Mouse (Mus musculus): ENCODE results near the gene Spty2d1. TPM values are rescaled to one million over a fixed set of nuclear protein-coding genes. Genes with fewer than 3 reads are reported as not detected.
"Not testable (repeated sequence)": the region's sequence is repeated elsewhere in the genome, so short reads cannot be mapped to it uniquely, and the experiment has no call there.

Spty2d1 gene
- polyA plus RNA-seq, 1 experiment from 2014 or later: 12.3 TPM

DNA sequence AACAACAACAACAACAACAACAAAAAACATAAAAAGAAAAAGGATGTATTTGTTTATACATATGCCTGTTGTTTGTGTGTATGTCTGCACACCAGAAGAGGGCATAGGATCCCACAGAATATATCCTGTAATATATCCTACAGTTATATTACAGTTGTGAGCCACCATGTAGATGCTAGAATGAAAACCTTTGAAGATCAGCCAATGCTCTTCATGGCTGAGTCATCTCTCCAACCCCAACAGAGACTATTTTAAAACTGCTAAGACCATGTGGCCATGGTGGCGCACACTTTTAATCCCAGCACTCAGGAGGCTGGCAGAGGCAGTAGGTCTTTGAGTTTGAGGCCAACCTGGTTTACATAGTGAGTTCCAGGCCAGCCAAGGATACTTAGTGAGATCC lies 19.3 kb upstream of the Spty2d1 start:
- Histone ChIP-seq H3K36me3 (ENCODE audit: control insufficient read depth, insufficient read depth, low read length) (no peaks in the 10 kb centered on the region), H3K27me3 (ENCODE audit: control insufficient read depth, insufficient read depth, low read length) (no peaks in the 10 kb centered on the region), H3K4me3 (ENCODE audit: low read depth, low read length) (no peak overlapping the region), H3K4me1 (replicated peaks; ENCODE audit: control insufficient read depth, insufficient read depth, low read length) (no peaks in the 10 kb centered on the region), H3K9me3 (ENCODE audit: control insufficient read depth, low read length) (no peaks in the 10 kb centered on the region), H3K4me2 (replicated peaks; ENCODE audit: low read depth, low read length) (no peak overlapping the region), H3K9ac (ENCODE audit: low read depth, low read length) (no peak overlapping the region), H3K27ac (ENCODE audit: low read depth, low read length) (no peak overlapping the region)
- ATAC-seq (ENCODE audit: low FRiP score): no peak
- no peak for DNase-seq (ENCODE audit: low spot score)
- WGBS: 89% methylated on average over 1 of the region's 1 CpGs

DNA sequence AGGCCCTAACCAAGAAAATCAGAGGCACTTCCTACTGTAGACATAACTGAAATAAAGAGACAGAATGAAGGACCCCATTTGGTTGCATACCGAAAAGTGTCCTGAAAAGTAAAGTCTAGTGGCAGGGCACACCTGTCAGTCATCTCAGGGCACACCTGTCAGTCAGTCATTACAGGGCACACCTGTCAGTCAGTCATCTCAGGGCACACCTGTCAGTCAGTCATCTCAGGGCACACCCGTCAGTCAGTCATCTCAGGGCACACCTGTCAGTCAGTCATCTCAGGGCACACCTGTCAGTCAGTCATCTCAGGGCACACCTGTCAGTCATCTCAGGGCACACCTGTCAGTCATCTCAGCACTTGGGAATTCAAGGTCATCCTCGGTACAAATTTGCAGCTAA lies 18.7 kb upstream of the Spty2d1 start:
- H3K9me3 ChIP-seq (ENCODE audit: control insufficient read depth, low read length); DNase-seq (ENCODE audit: low spot score); H3K36me3 ChIP-seq (ENCODE audit: control insufficient read depth, insufficient read depth, low read length); H3K27me3 ChIP-seq (ENCODE audit: control insufficient read depth, insufficient read depth, low read length); ATAC-seq (ENCODE audit: low FRiP score); H3K27ac ChIP-seq (ENCODE audit: low read depth, low read length); H3K4me2 ChIP-seq (replicated peaks; ENCODE audit: low read depth, low read length); H3K4me1 ChIP-seq (replicated peaks; ENCODE audit: control insufficient read depth, insufficient read depth, low read length); H3K9ac ChIP-seq (ENCODE audit: low read depth, low read length); H3K4me3 ChIP-seq (ENCODE audit: low read depth, low read length): not testable (repeated sequence)
- WGBS: 96% methylated on average over 3 of the region's 3 CpGs

DNA sequence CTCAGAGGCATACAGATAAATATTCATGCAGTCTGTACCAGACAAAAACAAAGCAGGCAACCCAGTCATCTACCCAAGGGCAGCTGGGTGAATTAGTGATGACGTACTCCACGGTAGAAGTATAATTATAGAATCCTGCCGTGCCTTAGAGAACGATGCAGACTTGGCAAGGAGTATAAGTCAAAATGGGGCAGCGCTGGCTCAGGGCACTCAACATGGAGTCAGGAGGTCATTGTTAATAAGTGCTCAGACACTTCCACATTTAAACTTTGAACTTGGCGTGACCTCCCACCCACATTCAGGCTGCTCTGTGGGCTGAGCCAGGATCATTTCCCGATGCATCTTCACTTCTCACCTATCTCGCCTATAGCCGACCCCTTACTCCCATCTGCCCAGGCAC lies 17.2 kb upstream of the Spty2d1 start:
- WGBS: 76% methylated on average over 9 of the region's 9 CpGs
- H3K27ac ChIP-seq (ENCODE audit: low read depth, low read length): no peak overlapping the region
- no peaks in the 10 kb centered on the region for H3K9me3 ChIP-seq (ENCODE audit: control insufficient read depth, low read length)
- no peak for DNase-seq (ENCODE audit: low spot score)
- no peak overlapping the region for H3K4me3 ChIP-seq (ENCODE audit: low read depth, low read length)
- no peaks in the 10 kb centered on the region for H3K36me3 ChIP-seq (ENCODE audit: control insufficient read depth, insufficient read depth, low read length)
- H3K27me3 ChIP-seq (ENCODE audit: control insufficient read depth, insufficient read depth, low read length): no peaks in the 10 kb centered on the region
- H3K4me1 ChIP-seq (replicated peaks; ENCODE audit: control insufficient read depth, insufficient read depth, low read length): no peaks in the 10 kb centered on the region
- H3K4me2 ChIP-seq (replicated peaks; ENCODE audit: low read depth, low read length): no peak overlapping the region
- H3K9ac ChIP-seq (ENCODE audit: low read depth, low read length): no peak overlapping the region
- no peak for ATAC-seq (ENCODE audit: low FRiP score)

DNA sequence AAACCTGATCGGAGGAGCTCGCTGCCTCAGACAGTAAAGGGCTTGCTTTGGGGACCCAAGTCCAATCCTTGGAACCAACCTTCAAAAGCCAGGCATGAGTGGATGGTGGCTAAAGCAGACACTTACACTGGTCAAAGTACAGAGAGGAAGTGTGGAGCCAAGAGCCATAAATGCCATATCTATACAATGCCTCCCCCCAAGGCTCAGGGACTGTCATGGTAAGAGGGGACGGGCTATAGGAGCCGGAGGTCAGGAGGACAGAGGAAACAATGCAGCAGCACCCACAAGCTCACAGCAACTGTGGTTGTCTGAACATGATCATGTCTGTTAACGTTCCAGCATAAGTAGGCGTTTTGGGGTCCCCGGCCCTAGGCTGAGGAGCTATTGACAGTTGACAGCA lies 16.2 kb upstream of the Spty2d1 start:
- Histone ChIP-seq H3K4me2 (replicated peaks; ENCODE audit: low read depth, low read length) (no peak overlapping the region), H3K4me3 (ENCODE audit: low read depth, low read length) (no peak overlapping the region), H3K27me3 (ENCODE audit: control insufficient read depth, insufficient read depth, low read length) (no peaks in the 10 kb centered on the region), H3K27ac (ENCODE audit: low read depth, low read length) (no peak overlapping the region), H3K9ac (ENCODE audit: low read depth, low read length) (no peak overlapping the region), H3K9me3 (ENCODE audit: control insufficient read depth, low read length) (no peaks in the 10 kb centered on the region), H3K36me3 (ENCODE audit: control insufficient read depth, insufficient read depth, low read length) (no peaks in the 10 kb centered on the region), H3K4me1 (replicated peaks; ENCODE audit: control insufficient read depth, insufficient read depth, low read length) (no peaks in the 10 kb centered on the region)
- no peak for ATAC-seq (ENCODE audit: low FRiP score)
- no peak for DNase-seq (ENCODE audit: low spot score)
- WGBS: 87% methylated on average over 7 of the region's 7 CpGs

DNA sequence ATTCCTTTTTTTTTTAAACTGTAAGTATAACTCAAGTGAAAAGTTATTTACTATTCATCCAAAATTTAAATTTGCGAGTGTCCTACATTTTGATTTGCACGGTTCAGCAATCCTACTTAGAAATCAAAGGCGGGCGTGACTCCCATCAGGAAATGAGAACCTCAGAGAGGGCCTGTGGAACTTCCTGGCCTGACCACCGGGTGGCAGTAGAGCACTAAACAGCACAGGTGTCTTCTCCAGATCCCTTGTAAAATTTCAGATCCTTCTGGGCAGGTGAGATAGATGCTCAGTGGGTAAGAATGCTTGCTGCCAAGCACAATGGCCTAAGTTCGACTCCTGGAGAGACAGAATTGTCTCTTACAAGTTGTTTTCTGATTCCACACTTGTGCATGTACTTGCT lies 15.3 kb upstream of the Spty2d1 start:
- Histone ChIP-seq H3K4me2 (replicated peaks; ENCODE audit: low read depth, low read length) (no peak overlapping the region), H3K4me1 (replicated peaks; ENCODE audit: control insufficient read depth, insufficient read depth, low read length) (no peaks in the 10 kb centered on the region), H3K4me3 (ENCODE audit: low read depth, low read length) (no peak overlapping the region), H3K9me3 (ENCODE audit: control insufficient read depth, low read length) (no peaks in the 10 kb centered on the region), H3K9ac (ENCODE audit: low read depth, low read length) (no peak overlapping the region), H3K27ac (ENCODE audit: low read depth, low read length) (no peak overlapping the region), H3K27me3 (ENCODE audit: control insufficient read depth, insufficient read depth, low read length) (no peaks in the 10 kb centered on the region), H3K36me3 (ENCODE audit: control insufficient read depth, insufficient read depth, low read length) (no peaks in the 10 kb centered on the region)
- ATAC-seq (ENCODE audit: low FRiP score) (0 out of 2 replicates have a peak, but pooled peaks have one; percentile 19), DNase-seq (ENCODE audit: low spot score) (peak; percentile 88)
- WGBS: 26% methylated on average over 6 of the region's 6 CpGs

DNA sequence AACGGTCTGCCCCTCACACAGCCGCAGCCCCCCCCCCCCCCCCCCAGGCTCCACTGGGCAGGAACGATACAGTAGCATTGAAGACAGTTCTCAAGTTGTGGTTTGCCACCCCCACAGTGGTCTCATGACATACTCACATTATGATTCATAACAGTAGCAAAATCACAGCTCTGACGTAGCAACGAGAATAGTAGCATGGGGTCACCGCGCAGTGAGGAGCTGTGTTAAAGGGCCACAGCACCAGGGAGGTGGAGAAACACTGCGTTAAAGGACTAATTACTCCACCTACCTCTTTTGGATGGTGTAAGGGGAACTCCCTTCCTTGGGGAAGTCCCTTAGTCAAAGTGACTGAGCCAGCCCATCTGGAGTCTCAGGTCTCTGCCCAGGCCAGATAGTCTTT lies 14.3 kb upstream of the Spty2d1 start:
- no peaks in the 10 kb centered on the region for H3K4me1 ChIP-seq (replicated peaks; ENCODE audit: control insufficient read depth, insufficient read depth, low read length)
- no peaks in the 10 kb centered on the region for H3K9me3 ChIP-seq (ENCODE audit: control insufficient read depth, low read length)
- no peak overlapping the region for H3K4me3 ChIP-seq (ENCODE audit: low read depth, low read length)
- H3K9ac ChIP-seq (ENCODE audit: low read depth, low read length): no peak overlapping the region
- H3K4me2 ChIP-seq (replicated peaks; ENCODE audit: low read depth, low read length): no peak overlapping the region
- no peaks in the 10 kb centered on the region for H3K36me3 ChIP-seq (ENCODE audit: control insufficient read depth, insufficient read depth, low read length)
- 73% methylated on average over 8 of the region's 8 CpGs for WGBS
- no peak overlapping the region for H3K27ac ChIP-seq (ENCODE audit: low read depth, low read length)
- ATAC-seq (ENCODE audit: low FRiP score) (no peak), DNase-seq (ENCODE audit: low spot score) (no peak)
- no peaks in the 10 kb centered on the region for H3K27me3 ChIP-seq (ENCODE audit: control insufficient read depth, insufficient read depth, low read length)

DNA sequence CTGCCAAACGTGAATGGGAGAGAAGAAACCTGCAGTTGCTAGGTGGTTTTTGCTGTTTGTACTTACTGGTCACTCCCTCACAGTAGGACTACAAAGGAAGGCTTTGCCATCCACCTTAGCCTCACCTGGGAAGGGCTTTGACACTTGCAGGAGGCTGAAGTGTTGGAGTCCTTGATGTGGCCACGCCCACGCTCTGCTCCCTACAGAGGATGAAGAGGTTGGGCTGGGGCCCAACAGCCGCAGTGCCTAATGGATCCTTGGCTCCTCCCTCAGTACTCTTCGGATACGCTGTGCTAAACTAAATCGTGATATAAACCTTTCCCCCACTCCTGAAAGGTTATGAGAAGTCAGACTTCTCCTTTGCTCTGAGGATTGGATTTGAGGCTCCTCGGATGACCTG lies 12.7 kb upstream of the Spty2d1 start:
- H3K9me3 ChIP-seq (ENCODE audit: control insufficient read depth, low read length): no peaks in the 10 kb centered on the region
- no peaks in the 10 kb centered on the region for H3K4me1 ChIP-seq (replicated peaks; ENCODE audit: control insufficient read depth, insufficient read depth, low read length)
- H3K4me2 ChIP-seq (replicated peaks; ENCODE audit: low read depth, low read length): no peak overlapping the region
- no peak overlapping the region for H3K4me3 ChIP-seq (ENCODE audit: low read depth, low read length)
- ATAC-seq (ENCODE audit: low FRiP score): no peak
- 9% methylated on average over 8 of the region's 8 CpGs for WGBS
- H3K36me3 ChIP-seq (ENCODE audit: control insufficient read depth, insufficient read depth, low read length): no peaks in the 10 kb centered on the region
- no peak overlapping the region for H3K9ac ChIP-seq (ENCODE audit: low read depth, low read length)
- H3K27me3 ChIP-seq (ENCODE audit: control insufficient read depth, insufficient read depth, low read length): no peaks in the 10 kb centered on the region
- H3K27ac ChIP-seq (ENCODE audit: low read depth, low read length): no peak overlapping the region
- no peak for DNase-seq (ENCODE audit: low spot score)

DNA sequence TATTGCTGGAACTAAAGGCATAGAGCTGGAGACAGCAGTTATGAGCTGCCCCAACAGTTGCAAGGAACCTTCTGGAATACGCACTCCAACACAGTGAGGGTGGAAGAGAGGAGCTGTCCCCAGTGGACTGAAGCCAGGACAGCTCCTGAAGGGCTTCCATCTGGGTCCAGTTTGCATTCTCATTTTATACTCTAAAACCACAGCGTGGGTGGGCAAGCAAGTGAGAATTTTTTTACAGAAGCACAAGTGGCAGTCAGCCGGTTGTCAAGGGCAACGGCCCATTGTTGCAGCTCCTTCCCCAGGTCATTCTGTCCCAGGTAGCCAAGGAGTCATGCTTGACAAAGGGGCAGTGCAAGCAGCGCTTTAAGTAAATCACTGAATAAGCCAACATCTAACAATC lies 11.4 kb upstream of the Spty2d1 start:
- no peak overlapping the region for H3K27ac ChIP-seq (ENCODE audit: low read depth, low read length)
- H3K4me3 ChIP-seq (ENCODE audit: low read depth, low read length): no peak overlapping the region
- WGBS: 73% methylated on average over 5 of the region's 5 CpGs
- ATAC-seq (ENCODE audit: low FRiP score) (no peak), DNase-seq (ENCODE audit: low spot score) (no peak)
- H3K4me1 ChIP-seq (replicated peaks; ENCODE audit: control insufficient read depth, insufficient read depth, low read length): 0 out of 2 replicates have a peak, but pooled peaks cover 2% of the 10 kb centered on the region
- H3K4me2 ChIP-seq (replicated peaks; ENCODE audit: low read depth, low read length): no peak overlapping the region
- H3K9me3 ChIP-seq (ENCODE audit: control insufficient read depth, low read length): no peaks in the 10 kb centered on the region
- H3K9ac ChIP-seq (ENCODE audit: low read depth, low read length): no peak overlapping the region
- no peaks in the 10 kb centered on the region for H3K27me3 ChIP-seq (ENCODE audit: control insufficient read depth, insufficient read depth, low read length)
- H3K36me3 ChIP-seq (ENCODE audit: control insufficient read depth, insufficient read depth, low read length): no peaks in the 10 kb centered on the region

DNA sequence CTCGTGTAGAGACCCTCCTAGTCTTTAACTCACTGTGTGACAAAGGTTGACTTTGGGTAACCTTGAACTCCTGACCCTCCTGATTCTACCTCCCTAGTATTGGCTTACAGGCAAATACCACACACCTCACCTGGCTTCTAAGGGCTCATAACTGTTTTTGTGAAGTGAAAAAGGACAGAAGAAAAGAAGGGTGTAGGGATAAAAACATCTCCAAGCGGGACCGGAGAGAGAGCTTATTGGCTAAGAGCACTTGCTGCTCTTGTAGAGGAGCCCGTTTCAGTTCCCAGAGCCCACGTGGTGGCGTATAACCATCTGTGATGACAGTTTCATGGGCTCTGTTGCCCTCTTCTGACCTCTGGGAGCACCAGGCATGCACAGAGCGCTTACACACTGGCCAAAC lies 8.9 kb upstream of the Spty2d1 start:
- Histone ChIP-seq H3K9me3 (ENCODE audit: control insufficient read depth, low read length) (no peaks in the 10 kb centered on the region), H3K4me3 (ENCODE audit: low read depth, low read length) (no peak overlapping the region), H3K27me3 (ENCODE audit: control insufficient read depth, insufficient read depth, low read length) (no peaks in the 10 kb centered on the region), H3K27ac (ENCODE audit: low read depth, low read length) (no peak overlapping the region), H3K9ac (ENCODE audit: low read depth, low read length) (no peak overlapping the region), H3K4me1 (replicated peaks; ENCODE audit: control insufficient read depth, insufficient read depth, low read length) (0 out of 2 replicates have a peak, but pooled peaks cover 2% of the 10 kb centered on the region), H3K4me2 (replicated peaks; ENCODE audit: low read depth, low read length) (no peak overlapping the region), H3K36me3 (ENCODE audit: control insufficient read depth, insufficient read depth, low read length) (no peaks in the 10 kb centered on the region)
- 76% methylated on average over 7 of the region's 7 CpGs for WGBS
- no peak for DNase-seq (ENCODE audit: low spot score)
- ATAC-seq (ENCODE audit: low FRiP score): no peak

Measured in hindbrain, embryonic 11.5 days (tissue).